Mouse (Mus musculus) forebrain, embryonic 13.5 days (tissue): ENCODE data around the gene Swt1. TPM values are rescaled to one million over a fixed set of nuclear protein-coding genes. Genes with fewer than 3 reads are reported as not detected.
A peak's percentile ranks its signal among the peaks of the same experiment; 100 is the strongest.

ENCODE experiments used
- ATAC-seq: fragments of 200-750 bp; cut with Nextera tagmentation; 2 replicates; pipeline ENCODE4 v1.8.0; 2017
- H3K27ac ChIP-seq: fragments of 300-500 bp; sonication (generic); 2 replicates; pipeline ENCODE4 v1.5.1; 2015; ENCODE audit warnings: inconsistent platforms, mild to moderate bottlenecking, moderate library complexity
- H3K27me3 ChIP-seq: fragments of 300-500 bp; sonication (generic); 2 replicates; pipeline ENCODE4 v1.6.1; 2015; ENCODE audit warnings: mild to moderate bottlenecking, inconsistent platforms
- H3K36me3 ChIP-seq: fragments of 300-500 bp; sonication (generic); 2 replicates; pipeline ENCODE4 v1.6.1; 2015; ENCODE audit warnings: mild to moderate bottlenecking, inconsistent platforms; ENCODE audit not compliant: poor library complexity, severe bottlenecking
- H3K4me1 ChIP-seq: fragments of 300-500 bp; sonication (generic); 2 replicates; pipeline ENCODE4 v1.6.1; 2015; ENCODE audit warnings: inconsistent platforms
- H3K4me2 ChIP-seq: fragments of 300-500 bp; sonication (generic); 2 replicates; pipeline ENCODE4 v1.6.1; 2015; ENCODE audit warnings: inconsistent platforms, mild to moderate bottlenecking, moderate library complexity
- H3K4me3 ChIP-seq: fragments of 300-500 bp; sonication (generic); 2 replicates; pipeline ENCODE4 v1.5.1; 2015; ENCODE audit warnings: mild to moderate bottlenecking, inconsistent platforms
- H3K9ac ChIP-seq: fragments of 300-500 bp; sonication (generic); 2 replicates; pipeline ENCODE4 v1.6.1; 2015; ENCODE audit warnings: mild to moderate bottlenecking, inconsistent platforms
- H3K9me3 ChIP-seq: fragments of 300-500 bp; sonication (generic); replicated peaks from 2 replicates; pipeline ENCODE4 v1.6.1; 2016; ENCODE audit warnings: inconsistent platforms
- WGBS: fragments of 180-500 bp; shearing (Covaris S2); methylation state at CpG from one replicate; pipeline ENCODE4 v1.1.7; 2015; 5-methylcytosine and 5-hydroxymethylcytosine counted together
- polyA plus RNA-seq: library from polyadenylated mRNA; unstranded; fragments of >200 nt; fragmentation: Nextera tagmentation; extraction: Ambion mirVana; gene quantifications from 2 replicates; pipeline ENCODE4 v1.2.1, GENCODE M21; 2015

The Swt1 gene
- polyA plus RNA-seq, 1 experiment from 2014 or later: 30.0 TPM

DNA sequence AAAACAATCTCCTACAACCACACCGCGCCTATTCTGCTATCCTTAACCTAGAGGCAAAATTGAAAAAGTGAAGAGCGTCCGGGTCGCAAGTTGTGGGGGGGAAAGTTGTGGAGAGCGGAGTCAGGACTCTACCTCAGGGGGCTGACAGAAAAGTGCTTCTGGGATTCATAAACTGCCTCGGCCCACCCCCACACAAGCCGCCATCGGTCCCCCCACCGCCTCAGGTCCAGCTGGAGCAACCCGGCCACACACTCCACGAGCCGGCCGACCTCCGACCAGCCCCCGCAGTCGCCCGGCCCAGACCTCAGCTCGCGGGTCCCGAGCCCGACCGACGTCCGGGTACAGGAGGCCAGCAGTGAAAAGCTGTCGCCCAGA, 380 bp downstream of the Swt1 start:
- Histone ChIP-seq H3K4me2 (peak overlapping the region; percentile 66), H3K27ac (peak overlapping the region; percentile 48; the same call in 1 of the 2 replicates), H3K9me3 (no peaks in the 10 kb centered on the region), H3K4me3 (peak overlapping the region; percentile 94), H3K36me3 (no peaks in the 10 kb centered on the region), H3K27me3 (no peaks in the 10 kb centered on the region), H3K4me1 (peaks cover 19% of the 10 kb centered on the region), H3K9ac (peak overlapping the region; percentile 79)
- whole genome bisulfite sequencing: under 1% methylated on average over 26 of the region's 26 CpGs
- ATAC-seq: no peak

DNA sequence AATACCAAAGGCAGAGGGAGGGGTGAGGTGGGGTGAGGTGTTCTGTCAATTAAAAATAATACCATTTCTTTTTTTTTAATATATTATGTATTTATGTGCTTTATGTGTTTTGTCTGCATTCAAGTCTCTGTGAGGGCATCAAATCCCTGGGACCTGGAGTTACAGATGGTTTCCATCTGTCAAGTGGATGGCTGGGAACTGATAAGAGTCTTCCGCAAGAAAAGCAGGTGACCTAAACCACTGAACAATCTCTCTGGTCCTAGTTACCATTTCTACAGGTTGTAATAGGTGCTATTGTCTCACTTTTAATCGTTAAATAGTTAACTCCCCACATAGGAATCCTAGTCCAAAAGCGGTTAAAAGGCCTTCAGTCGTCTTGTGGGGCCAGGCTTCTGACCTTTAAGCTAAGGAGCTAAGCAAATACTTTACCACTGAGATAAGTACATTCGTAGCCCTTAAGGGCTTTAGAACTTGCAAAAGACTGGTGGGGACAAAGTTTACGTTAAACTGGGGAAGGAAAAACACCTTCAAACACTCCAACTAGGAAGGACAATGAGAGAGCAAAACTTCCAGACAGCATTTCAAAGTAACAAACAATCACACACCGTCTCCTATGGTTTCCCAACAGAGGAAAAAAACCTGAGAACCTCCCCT, 1.2 kb downstream of the Swt1 start:
- Histone ChIP-seq H3K4me1 (peaks cover 19% of the 10 kb centered on the region), H3K9me3 (no peaks in the 10 kb centered on the region), H3K9ac (peak overlapping the region; percentile 79), H3K4me3 (peak overlapping the region; percentile 94), H3K4me2 (peak overlapping the region; percentile 66), H3K36me3 (no peaks in the 10 kb centered on the region; the same call in 1 of the 2 replicates), H3K27ac (no peak overlapping the region), H3K27me3 (no peaks in the 10 kb centered on the region)
- 30% methylated on average over 7 of the region's 7 CpGs for WGBS
- no peak for ATAC-seq

GRCm38 (mm10) chr1:151422178-151422577, 6.1 kb downstream of the Swt1 start:
- no peaks in the 10 kb centered on the region for H3K27me3 ChIP-seq
- ATAC-seq: no peak
- H3K36me3 ChIP-seq: peaks cover 24% of the 10 kb centered on the region
- no peak overlapping the region for H3K4me3 ChIP-seq
- no peak overlapping the region for H3K4me2 ChIP-seq
- 89% methylated on average over 3 of the region's 3 CpGs for WGBS
- H3K9ac ChIP-seq: no peak overlapping the region
- H3K9me3 ChIP-seq: no peaks in the 10 kb centered on the region
- H3K4me1 ChIP-seq: peaks cover 4% of the 10 kb centered on the region
- no peak overlapping the region for H3K27ac ChIP-seq

- WGBS: 93% methylated on average over 3 of the region's 3 CpGs
- ATAC-seq: no peak
These were observed 18.4 kb downstream of the Swt1 start for GRCm38 (mm10) chr1:151409827-151410226.

DNA sequence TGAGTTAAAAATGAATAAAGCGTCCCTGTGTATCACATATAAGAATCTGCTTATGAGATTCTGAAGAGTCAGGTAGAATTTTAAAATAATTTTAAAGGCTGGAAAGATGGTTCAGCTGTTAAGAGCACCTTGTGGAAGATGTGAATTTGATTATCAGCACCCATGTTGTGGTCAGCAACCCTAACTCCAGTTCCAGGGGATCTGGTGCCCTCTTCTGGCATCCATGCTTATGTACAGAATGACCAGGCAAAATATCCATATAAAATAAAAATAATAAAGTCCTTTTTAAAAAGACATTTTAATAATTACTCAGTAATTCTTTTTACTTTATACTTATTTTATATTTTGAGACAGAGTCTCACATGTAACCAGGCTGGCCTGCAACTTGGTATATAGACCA, 38.2 kb downstream of the Swt1 start:
- WGBS: 98% methylated on average over 1 of the region's 1 CpGs

More at GRCm38 (mm10) chr1:151409827-151410226, 18.4 kb downstream of the Swt1 start:
- H3K9ac ChIP-seq: no peak overlapping the region
- no peak overlapping the region for H3K27ac ChIP-seq
- no peaks in the 10 kb centered on the region for H3K27me3 ChIP-seq
- H3K9me3 ChIP-seq: no peaks in the 10 kb centered on the region
- H3K36me3 ChIP-seq: peaks cover 27% of the 10 kb centered on the region
- H3K4me2 ChIP-seq: no peak overlapping the region
- no peaks in the 10 kb centered on the region for H3K4me1 ChIP-seq
- H3K4me3 ChIP-seq: no peak overlapping the region

DNA sequence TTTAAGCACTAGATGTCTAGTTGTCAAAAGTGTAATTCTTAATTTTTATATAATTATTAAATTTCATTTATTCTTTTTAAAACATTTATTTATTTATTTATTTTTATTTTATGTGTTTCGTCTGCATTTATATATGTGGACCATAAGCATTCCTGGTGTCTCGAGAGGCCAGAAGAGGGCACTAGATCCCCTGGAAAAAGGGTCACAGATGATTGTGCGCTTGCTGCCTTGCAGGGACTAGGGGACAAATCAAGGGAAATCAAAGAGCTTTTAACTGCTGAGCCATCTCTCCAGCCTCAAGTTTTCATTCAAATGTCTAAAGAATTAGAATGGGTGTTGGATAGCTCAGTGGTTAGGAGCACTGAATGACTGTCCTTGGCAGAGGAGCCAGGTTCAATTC, 50.9 kb downstream of the Swt1 start:
- WGBS: 89% methylated on average over 3 of the region's 3 CpGs
- no peak for ATAC-seq
- no peak overlapping the region for H3K9ac ChIP-seq

More for the DNA sequence above, 38.2 kb downstream of the Swt1 start:
- H3K4me2 ChIP-seq: no peak overlapping the region
- no peak overlapping the region for H3K9ac ChIP-seq
- ATAC-seq: no peak
- H3K9me3 ChIP-seq: no peaks in the 10 kb centered on the region
- no peaks in the 10 kb centered on the region for H3K4me1 ChIP-seq
- no peak overlapping the region for H3K4me3 ChIP-seq
- no peaks in the 10 kb centered on the region for H3K27me3 ChIP-seq
- peaks cover 9% of the 10 kb centered on the region; the same call in 1 of the 2 replicates for H3K36me3 ChIP-seq
- H3K27ac ChIP-seq: no peak overlapping the region

DNA sequence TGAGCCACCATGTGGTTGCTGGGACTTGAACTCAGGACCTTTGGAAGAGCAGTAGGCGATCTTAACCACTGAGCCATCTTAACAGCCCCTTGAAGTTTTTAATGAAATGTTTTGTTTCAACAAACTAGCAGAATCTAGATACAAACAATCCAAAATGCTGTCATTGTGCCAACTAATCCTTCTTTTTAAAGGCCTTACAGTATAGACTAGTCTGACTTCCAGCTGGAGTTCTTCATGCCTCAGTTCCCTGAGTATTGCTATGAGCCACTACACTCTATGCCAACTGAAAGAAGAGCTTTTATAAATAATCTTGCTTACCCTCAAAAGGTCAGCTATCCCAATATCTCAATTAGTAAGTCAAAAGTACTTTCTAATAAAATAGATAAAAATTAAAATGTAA, 55.4 kb downstream of the Swt1 start:
- Histone ChIP-seq H3K27ac (no peak overlapping the region), H3K9ac (no peak overlapping the region), H3K9me3 (no peaks in the 10 kb centered on the region), H3K36me3 (peaks cover 32% of the 10 kb centered on the region), H3K4me2 (no peak overlapping the region), H3K4me3 (no peak overlapping the region), H3K4me1 (no peaks in the 10 kb centered on the region), H3K27me3 (no peaks in the 10 kb centered on the region)
- no peak for ATAC-seq
- WGBS: 88% methylated on average over 1 of the region's 1 CpGs

More for the DNA sequence above, 50.9 kb downstream of the Swt1 start:
- Histone ChIP-seq H3K36me3 (peaks cover 5% of the 10 kb centered on the region; the same call in 1 of the 2 replicates), H3K4me3 (no peak overlapping the region), H3K4me1 (no peaks in the 10 kb centered on the region), H3K9me3 (no peaks in the 10 kb centered on the region), H3K27me3 (no peaks in the 10 kb centered on the region), H3K4me2 (no peak overlapping the region), H3K27ac (no peak overlapping the region)

DNA sequence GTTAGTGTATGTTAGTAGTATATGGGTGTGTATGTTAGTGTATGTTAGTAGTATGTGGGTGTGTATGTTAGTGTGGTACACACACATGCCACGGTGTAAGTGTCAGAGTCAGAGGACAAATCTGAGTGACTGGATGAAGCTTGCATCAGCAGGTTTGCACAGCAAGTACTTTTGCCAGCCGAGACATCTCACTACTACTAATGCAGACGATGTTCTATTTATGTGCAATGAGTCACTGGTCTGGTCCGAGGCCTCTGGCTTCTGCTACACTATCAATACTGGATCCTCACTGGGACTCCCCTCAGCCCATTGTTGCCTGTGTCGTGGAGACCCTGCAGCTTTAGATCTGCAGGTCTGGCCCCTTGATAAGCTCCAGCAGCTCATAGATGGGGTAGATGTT, 56.7 kb downstream of the Swt1 start:
- Histone ChIP-seq H3K27me3 (no peaks in the 10 kb centered on the region), H3K27ac (no peak overlapping the region), H3K36me3 (peaks cover 38% of the 10 kb centered on the region), H3K4me3 (no peak overlapping the region), H3K9ac (no peak overlapping the region), H3K4me2 (no peak overlapping the region), H3K4me1 (no peaks in the 10 kb centered on the region), H3K9me3 (no peaks in the 10 kb centered on the region)
- 93% methylated on average over 5 of the region's 5 CpGs for WGBS
- ATAC-seq: no peak

DNA sequence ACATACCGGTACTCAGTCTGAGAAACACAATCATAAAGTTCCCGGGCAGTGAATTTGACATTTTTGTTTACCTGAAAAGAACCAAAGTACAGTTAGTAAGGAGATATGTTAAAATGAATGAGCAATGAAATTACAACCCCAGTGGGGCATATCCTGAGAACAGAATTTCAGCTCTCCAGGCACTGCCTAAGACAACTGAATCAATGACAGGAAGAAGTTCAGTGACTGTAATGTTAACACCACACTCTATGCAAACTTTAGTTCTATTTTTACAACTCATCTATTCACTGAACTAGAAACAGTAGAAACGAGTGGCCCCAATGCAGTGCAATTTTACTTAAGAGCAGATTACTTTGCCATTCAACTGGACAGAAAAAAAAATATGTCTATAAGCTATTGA, 57.7 kb downstream of the Swt1 start:
- no peaks in the 10 kb centered on the region for H3K9me3 ChIP-seq
- H3K4me3 ChIP-seq: no peak overlapping the region
- ATAC-seq: no peak

GRCm38 (mm10) chr1:151368444-151368843, 59.8 kb downstream of the Swt1 start:
- no peak for ATAC-seq
- H3K27ac ChIP-seq: no peak overlapping the region
- 94% methylated on average over 3 of the region's 3 CpGs for WGBS
- H3K9ac ChIP-seq: no peak overlapping the region
- no peak overlapping the region for H3K4me3 ChIP-seq
- H3K36me3 ChIP-seq: peaks cover 69% of the 10 kb centered on the region
- no peaks in the 10 kb centered on the region for H3K27me3 ChIP-seq
- H3K9me3 ChIP-seq: no peaks in the 10 kb centered on the region
- H3K4me2 ChIP-seq: no peak overlapping the region
- no peaks in the 10 kb centered on the region for H3K4me1 ChIP-seq

More for the DNA sequence above, 57.7 kb downstream of the Swt1 start:
- peaks cover 48% of the 10 kb centered on the region for H3K36me3 ChIP-seq
- H3K27me3 ChIP-seq: no peaks in the 10 kb centered on the region
- H3K27ac ChIP-seq: no peak overlapping the region
- WGBS: 88% methylated on average over 3 of the region's 3 CpGs
- no peak overlapping the region for H3K9ac ChIP-seq
- no peaks in the 10 kb centered on the region for H3K4me1 ChIP-seq
- no peak overlapping the region for H3K4me2 ChIP-seq

- Histone ChIP-seq H3K4me1 (no peaks in the 10 kb centered on the region), H3K9ac (no peak overlapping the region), H3K27me3 (no peaks in the 10 kb centered on the region), H3K36me3 (peaks cover 76% of the 10 kb centered on the region), H3K27ac (no peak overlapping the region), H3K4me2 (no peak overlapping the region), H3K9me3 (no peaks in the 10 kb centered on the region), H3K4me3 (no peak overlapping the region)
- ATAC-seq: no peak
- WGBS: 91% methylated on average over 5 of the region's 5 CpGs
These were observed 60.4 kb downstream of the Swt1 start for GRCm38 (mm10) chr1:151367721-151368324.

DNA sequence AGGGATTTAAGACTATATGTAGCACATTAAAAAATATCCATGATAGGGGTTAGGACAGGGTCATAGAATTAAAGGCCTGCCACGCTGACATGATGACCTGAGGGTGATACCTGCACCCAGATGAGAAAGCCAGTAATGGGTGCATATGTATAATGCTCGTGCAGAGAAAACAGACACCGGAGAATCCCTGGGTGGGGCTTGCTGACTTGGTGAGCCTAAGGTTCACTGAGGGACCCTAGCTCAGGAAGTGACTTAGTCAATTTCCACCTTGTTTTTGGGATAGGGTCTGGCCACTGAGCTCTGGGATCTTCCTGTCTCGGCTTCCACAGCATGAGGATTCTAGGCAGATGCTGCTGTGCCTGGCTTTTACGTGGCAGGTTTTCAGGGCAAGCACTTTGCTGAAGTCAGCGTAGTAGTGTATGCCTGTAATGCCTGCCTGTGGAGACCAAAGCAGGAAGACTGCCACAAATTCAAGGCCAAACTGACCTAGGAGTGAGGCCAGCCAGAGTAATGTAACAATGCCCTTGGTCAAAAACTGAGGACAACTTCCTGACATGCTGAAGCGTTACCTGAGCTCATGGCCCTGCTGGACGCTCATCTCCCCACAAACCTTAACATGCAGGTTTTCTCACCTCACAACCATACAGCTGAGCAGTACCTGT, 61.2 kb downstream of the Swt1 start:
- ATAC-seq: no peak
- no peak overlapping the region for H3K27ac ChIP-seq
- 91% methylated on average over 8 of the region's 8 CpGs for whole genome bisulfite sequencing
- H3K36me3 ChIP-seq: peaks cover 83% of the 10 kb centered on the region
- H3K4me1 ChIP-seq: no peaks in the 10 kb centered on the region
- no peaks in the 10 kb centered on the region for H3K27me3 ChIP-seq
- no peak overlapping the region for H3K4me2 ChIP-seq
- H3K9me3 ChIP-seq: no peaks in the 10 kb centered on the region
- no peak overlapping the region for H3K9ac ChIP-seq
- no peak overlapping the region for H3K4me3 ChIP-seq
